Mouse (Mus musculus): ENCODE results near the gene Phex.

Phex gene

DNA sequence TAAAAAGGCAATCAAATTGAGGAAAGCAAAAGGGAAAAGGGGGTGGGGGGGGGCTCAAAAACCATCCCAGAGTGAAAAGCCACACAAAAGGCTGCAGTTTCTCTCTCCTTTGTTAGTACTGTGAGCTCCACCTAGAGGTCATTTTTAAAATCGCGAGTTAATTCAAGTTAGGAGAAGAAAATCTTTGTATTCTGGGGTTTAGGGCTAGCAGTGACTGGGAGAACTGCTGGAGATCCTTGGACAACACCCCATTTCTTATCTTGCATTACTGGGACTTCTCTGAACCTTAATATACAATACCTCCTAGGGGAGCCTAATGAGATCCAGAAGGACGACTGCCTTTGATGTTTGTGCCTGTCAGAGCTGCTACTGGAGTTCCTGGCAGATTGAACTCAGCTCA, 107.7 kb downstream of the Phex start:
- DNase-seq (ENCODE audit: low spot score) = peak; percentile 43

DNA sequence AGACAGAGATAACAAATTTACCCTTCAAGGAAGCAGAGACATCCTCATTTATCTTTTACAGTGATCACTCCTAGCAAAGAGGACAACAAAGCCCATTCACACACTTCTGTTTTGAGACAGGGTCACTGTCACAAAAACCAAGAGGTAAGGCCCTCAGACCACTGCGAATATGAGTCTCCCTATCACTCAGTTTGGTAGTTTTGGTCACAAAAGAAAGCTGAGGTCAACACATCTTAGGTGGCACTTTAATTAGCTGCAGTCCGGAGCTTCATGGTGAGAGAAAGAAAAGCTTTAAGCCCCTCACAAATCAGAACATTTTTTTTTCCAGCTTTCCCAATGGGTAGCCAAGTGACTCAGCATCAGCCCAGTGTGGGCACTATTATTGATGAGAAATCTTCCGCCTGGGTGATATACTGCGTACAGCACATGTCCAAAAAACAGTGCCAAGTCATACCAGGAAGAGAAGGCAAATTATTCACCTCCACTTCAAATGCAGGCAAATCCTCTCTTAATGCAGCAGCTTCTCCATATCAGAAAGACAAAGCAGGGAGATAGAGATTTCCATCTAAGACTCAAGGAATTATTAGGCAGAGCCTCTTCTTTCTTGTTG, 108.2 kb downstream of the Phex start:
- DNase-seq (ENCODE audit: low spot score) = no peak

DNA sequence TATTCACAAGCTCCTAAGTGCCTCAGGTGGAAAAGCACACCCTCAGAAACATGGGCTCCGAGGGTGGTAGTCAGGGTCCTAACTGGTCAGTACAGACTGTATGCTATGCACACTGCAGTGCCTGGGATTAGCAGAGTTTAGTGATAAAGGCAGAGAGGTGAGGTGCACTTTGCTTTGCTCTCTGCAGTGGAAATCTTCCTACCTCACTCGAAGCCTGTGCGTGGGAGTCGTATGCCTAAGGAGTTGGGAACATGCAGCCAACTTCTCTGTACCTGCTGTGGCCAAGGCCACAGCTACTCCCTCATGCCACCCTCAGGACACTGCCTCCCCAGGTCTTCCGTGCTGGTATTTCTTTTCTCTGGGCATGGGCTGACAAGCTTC, 109.3 kb downstream of the Phex start:
- no peak for DNase-seq (ENCODE audit: low spot score)

DNA sequence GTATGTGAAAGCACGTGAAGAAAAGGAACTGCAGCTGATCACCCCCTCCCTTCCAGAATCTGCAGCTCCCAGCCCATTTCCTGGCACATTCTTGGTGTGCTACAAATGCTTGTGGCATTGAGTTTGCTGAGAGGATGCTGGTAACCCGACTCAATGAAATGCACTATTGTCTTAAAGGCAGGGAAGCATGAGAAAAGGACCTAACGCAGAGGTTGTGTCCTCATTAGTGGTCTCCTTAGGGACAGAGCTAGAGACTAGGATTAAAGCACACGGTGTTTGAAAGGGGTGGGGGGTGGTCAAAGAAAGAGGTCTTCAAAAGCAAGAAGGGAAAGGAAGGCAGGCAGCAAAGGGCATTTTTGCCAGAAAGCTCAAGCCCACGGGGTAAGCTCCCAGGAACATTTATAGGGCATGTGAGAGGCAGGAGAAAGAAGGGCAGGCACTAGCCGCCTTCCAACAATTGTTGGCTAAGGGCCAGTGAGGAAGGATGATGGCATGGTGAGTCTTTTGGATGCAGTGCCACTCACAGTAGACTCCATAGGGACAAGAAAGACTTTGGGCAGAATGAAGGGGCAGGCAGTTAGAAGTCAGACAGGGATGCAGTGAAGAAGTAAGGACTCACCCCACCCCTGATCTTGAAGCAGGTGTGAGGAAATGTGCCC, 109.8 kb downstream of the Phex start:
- DNase-seq (ENCODE audit: low spot score) = no peak

DNA sequence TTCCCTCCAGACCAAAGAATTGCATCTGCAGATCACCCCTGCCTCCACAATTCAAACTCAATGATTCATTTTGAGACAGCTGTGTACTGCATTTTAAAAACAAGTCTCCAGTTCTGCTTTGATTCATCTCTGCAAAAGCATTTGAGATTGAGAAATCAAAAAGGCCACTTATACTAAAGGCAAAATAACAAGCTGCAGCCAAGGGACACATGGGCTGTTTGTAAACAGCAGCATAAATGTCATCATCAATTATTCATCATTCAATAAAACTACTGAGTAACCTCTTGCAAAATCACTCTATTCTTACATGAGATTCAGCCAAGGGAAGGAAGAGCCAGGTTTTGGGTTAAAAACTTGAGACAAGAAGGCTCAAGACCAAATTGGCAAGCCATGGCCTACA, 122.7 kb downstream of the Phex start:
- DNase-seq (ENCODE audit: low spot score) = no peak

DNA sequence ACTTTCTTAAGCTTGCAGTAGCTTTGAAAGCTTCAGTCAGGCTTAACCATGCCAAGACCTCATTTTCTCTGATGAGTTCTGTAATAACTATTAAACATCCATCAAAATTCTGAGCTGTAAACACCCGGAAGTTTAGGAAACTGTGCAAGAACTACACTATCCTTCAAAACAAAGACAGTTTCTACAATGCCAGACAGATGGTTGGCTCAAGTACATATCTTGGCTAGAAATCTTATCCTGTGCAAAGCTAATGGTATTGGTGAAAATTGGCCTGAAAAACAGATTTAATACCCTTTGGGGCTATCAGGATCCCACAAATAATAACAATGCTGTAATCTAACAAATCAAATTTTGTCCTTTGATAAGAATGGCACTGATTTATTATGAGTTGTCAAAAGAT, 138.5 kb downstream of the Phex start:
- DNase-seq (ENCODE audit: low spot score) = no peak

DNA sequence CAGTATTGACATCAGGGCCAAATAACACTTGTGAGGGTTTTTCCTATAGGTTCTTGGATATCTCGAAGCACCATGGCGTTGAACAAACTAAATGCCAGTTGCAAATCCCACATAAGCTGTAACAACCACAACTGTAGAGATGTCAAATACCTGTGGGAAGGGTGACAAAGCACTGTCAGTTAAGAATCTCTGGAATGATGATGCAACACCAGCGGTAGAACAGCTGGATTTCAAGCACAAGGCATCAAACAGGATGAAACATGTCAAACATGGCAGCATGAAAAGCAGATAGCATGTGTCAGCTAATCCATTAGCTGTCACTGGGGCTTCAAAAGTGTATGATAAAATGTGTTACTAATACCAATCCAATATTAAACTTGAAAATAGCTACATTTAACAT, 141.8 kb downstream of the Phex start:
- DNase-seq (ENCODE audit: low spot score) = no peak

DNA sequence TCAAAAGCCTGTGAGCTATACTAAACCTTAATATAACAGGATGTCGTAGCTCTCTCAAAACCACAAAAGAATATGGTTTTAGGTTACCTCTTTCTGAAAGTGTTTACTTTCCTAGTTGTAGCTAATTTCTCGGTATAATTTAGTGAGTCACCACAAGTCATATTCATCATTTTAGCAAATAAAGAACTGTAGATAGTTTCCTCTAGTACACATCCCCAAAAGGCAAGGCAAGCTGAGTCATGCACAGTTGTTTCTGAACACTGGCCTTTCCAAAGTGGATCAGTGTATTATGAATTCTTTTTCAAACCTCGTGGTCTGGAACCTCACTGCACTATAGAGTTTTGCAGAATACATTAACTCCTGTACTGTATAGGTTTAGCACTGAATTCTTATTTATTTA, 143.5 kb downstream of the Phex start:
- DNase-seq (ENCODE audit: low spot score) = no peak

DNA sequence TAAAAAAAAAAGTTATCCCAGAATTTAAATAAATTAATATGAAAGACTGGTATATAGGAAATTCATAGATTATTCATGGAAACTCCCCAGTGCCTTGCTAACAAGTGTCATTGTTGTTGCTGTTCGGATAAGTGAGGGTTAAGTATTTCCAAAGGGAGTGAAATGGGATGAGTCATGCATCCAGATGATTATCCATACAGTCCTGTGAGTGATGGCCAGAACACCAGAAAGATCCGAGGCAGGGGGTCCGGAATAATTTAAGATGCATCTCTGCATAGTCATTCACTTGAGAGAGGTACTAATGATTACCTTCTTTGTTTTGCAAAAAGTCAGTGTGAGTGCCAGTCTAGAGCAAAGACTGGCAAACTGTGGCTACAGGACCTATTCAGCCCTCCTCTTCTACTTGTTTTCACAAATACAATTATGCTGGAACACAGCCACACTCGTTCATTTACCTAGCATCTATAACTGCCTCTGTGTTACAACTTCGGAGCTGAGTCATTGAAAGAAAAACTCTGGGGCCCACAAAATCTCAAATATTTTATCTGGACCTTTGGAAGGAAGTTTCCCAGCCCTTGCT, 145.3 kb downstream of the Phex start:
- no peak for DNase-seq (ENCODE audit: low spot score)

DNA sequence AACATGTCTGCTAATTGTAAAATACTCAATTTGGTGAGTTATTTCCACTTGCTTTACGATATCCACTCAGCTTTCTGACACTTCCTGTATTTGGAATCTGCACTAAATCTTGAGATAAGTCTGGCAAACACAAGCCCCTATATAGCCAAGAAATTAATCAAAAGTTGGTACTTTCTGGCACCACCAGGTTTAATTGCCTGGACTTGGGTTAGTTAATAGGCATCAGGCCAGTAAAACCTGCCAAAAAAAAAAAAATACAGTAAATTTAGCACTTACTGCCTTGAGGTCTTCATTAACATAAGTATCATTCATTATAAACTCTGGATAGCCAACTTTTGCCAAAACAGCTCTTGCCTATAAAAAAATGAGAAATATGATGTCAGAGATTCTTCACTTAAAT, 147.0 kb downstream of the Phex start:
- no peak for DNase-seq (ENCODE audit: low spot score)

DNA sequence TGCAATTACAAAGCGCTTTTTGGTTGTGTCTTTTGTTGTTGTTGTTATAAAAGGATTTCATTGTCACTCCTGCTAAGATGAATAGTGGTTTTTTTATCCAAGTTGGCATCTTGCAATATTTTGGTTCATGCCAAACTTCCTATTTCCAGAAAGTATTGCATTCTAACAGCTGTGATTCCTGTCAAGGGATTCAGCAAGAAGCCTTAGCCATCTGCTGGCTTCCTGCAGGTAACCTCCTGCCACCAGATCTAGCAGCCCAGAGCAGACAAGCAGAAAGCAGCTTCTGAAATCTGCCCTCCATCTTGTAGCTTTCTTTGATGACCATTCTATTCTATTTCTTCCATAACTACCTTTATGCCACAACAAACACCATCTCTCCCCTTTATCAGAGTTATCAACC, 212.4 kb downstream of the Phex start:
- DNase-seq (ENCODE audit: low spot score) = no peak

DNA sequence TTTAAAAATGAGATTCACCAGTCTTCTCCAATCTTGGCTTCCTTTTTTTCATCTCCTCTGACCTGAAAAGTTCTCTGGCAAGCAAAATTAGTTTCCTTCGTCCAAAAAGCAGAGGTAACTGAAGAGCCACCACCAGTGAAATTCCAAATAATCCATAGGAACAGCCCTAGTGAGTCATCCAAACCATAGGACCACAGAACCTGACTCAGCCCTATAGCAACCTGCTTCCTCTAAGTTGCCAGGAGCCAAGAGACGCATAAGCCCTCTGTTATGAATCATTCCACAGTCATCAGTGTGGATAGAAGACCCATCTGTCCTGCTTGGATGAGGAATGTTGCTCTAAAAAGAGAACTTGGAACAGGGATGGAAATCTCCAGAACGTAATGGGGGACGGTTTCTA, 230.9 kb downstream of the Phex start:
- DNase-seq (ENCODE audit: low spot score) = no peak

DNA sequence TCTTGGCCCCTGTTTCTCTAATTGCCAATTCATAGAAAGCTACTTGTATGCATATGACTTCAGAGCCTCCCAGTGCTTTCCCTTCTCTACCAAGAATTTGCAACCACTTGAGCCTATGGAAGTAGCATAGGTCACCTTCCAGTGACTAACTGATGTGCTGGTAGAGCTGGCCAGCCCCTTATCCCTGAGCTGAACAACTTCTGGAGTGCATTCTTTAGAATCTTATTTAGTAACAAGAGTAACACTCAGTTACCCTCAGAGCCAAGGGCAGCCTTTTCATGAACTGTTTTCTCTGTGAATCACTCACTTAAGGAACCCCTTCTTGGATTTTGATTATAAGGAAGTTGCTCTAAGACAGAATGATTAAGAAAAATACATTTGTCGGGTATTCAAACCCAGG, 234.3 kb downstream of the Phex start:
- no peak for DNase-seq (ENCODE audit: low spot score)

DNA sequence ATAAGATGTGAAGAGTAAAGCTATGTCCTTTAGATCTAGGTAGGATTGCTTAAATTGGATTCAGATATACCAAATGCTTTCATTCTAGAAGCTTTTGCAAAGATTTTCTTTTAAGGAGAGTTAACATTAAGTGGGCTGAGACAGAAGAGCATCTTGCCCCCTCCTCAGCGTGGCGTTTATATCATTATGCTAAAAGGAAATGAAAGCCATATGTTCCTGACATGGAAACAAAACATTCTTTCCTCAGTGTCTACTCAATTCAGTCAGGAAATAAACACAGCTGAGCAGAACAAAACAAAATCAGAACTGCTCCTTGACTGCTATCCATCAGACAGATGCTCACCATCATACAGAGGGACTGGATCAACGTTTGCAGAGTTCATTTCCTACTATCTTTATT, 251.0 kb downstream of the Phex start:
- no peak for DNase-seq (ENCODE audit: low spot score)

DNA sequence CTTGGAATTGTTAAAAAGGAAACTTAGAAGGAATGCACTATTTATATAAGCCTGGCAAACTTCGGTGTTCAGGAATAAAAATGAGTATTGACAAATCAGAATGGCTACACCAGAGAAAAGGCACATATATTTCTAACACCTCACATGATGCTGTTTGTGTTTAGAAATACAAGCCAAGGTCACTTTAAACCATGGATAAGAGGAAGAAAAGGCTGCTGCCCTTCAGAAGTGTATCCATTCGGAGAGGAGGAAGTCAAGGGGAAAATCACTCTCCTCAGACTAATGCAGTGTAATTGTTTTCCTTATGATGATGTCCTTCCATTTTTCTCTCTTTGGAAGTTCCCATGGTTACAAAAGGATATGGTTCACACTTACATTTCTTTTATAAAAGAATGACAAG, 251.7 kb downstream of the Phex start:
- no peak for DNase-seq (ENCODE audit: low spot score)

DNA sequence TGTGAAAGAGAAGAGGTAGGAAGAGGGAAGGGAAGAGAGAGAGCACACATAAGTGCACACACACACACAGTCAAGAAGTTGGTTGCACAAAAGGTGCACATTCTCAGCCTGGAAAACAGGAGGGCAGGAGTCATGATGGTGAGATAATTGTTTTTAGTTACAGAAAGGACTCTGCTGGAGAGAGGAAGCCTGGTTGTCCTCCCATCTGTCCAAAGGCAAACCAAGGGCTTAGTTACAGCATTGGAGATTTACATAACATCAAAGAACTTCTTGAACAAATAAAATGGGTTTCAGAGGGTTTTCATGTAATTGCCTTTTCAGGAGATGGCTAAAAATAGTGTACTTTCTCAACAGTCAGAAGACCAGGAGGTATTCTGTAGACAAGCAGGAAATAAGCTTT, 270.4 kb downstream of the Phex start:
- no peak for DNase-seq (ENCODE audit: low spot score)

DNA sequence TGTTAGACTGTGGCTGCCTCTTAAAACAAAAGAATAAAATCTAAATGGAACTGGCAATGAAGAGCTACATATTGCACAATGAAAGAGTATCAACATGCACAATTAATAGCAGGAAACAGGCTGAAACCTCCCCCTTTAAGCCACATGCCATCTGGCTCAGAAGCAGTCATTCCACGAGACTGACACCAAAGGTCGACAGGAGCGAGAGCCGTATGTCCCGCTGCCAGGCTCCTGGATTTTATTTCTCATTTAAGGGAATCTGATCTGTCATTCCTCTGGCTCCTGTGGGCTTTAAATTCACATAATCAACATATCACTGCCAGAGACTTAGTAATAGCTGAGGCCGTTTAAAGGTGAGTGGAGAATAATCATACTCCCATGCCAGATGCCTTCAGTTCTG, 275.5 kb downstream of the Phex start:
- no peak for DNase-seq (ENCODE audit: low spot score)

All from layer of hippocampus, adult 9-10 months (tissue).